Mouse (Mus musculus) heart, postnatal 14 days (tissue): ENCODE data around the gene H2-Q6. TPM values are rescaled to one million over a fixed set of nuclear protein-coding genes. Genes with fewer than 3 reads are reported as not detected.

Experiments
- total RNA-seq, 2 experiments: library from RNA; stranded (reverse); gene quantifications; 2 replicates each; pipeline ENCODE4 v1.2.3; 2021

The H2-Q6 gene
- total RNA-seq, 2 experiments from 2014 or later: 0.31 to 0.80 TPM

Other genes starting within 250 kb of the H2-Q6 start
- 1 to 10 TPM; 1.4 to 2.8 TPM for gene Aif1, start 248.8 kb upstream of the H2-Q6 start, total RNA-seq
- gene Lst1, start 236.4 kb upstream of the H2-Q6 start, total RNA-seq: 1 to 10 TPM; 3.8 to 4.0 TPM
- 1 to 10 TPM; 1.2 to 3.8 TPM for gene Ltb, start 230.4 kb upstream of the H2-Q6 start, total RNA-seq
- gene Tnf, start 222.8 kb upstream of the H2-Q6 start, total RNA-seq: under 1 TPM; 0.29 to 0.39 TPM
- under 1 TPM in 1 of 2 experiments, not detected in 1; 0.20 TPM for gene Lta, start 219.5 kb upstream of the H2-Q6 start, total RNA-seq
- gene Gm16181, start 204.0 kb upstream of the H2-Q6 start, total RNA-seq: under 1 TPM in 1 of 2 experiments, not detected in 1; 0.71 TPM
- gene Atp6v1g2, start 191.2 kb upstream of the H2-Q6 start, total RNA-seq: 1 to 10 TPM; 4.1 to 4.4 TPM
- 10 to 100 TPM in 1 of 2 experiments, 1 to 10 TPM in 1; 8.4 to 10.4 TPM for gene Nfkbil1, start 189.1 kb upstream of the H2-Q6 start, total RNA-seq
- gene Ddx39b, start 183.1 kb upstream of the H2-Q6 start, total RNA-seq: 100 to 1,000 TPM; 107 to 118 TPM
- 10 to 100 TPM; 77.3 to 77.5 TPM for gene H2-D1, start 162.1 kb upstream of the H2-Q6 start, total RNA-seq
- 1 to 10 TPM in 1 of 2 experiments, under 1 TPM in 1; 0.57 to 1.2 TPM for gene H2-Q1, start 104.4 kb upstream of the H2-Q6 start, total RNA-seq
- gene H2-Q2, start 82.6 kb upstream of the H2-Q6 start, total RNA-seq: 1 to 10 TPM; 1.1 to 3.7 TPM
- gene H2-Q4, start 45.2 kb upstream of the H2-Q6 start, total RNA-seq: 1 to 10 TPM; 9.2 to 9.8 TPM
- 1 to 10 TPM; 1.3 to 1.9 TPM for gene H2-Q7, start 14.3 kb downstream of the H2-Q6 start, total RNA-seq
- gene H2-Q10, start 45.2 kb downstream of the H2-Q6 start, total RNA-seq: under 1 TPM; 0.12 to 0.20 TPM
- gene Pou5f1, start 81.2 kb downstream of the H2-Q6 start, total RNA-seq: not detected
- 1 to 10 TPM; 6.0 to 7.9 TPM for gene Tcf19, start 92.0 kb downstream of the H2-Q6 start, total RNA-seq
- 1 to 10 TPM; 4.2 to 4.3 TPM for gene Cchcr1, start 92.2 kb downstream of the H2-Q6 start, total RNA-seq
- gene Psors1c2, start 108.4 kb downstream of the H2-Q6 start, total RNA-seq: not detected
- gene Cdsn, start 127.3 kb downstream of the H2-Q6 start, total RNA-seq: under 1 TPM; 0.15 to 0.17 TPM
- gene 2300002M23Rik, start 142.6 kb downstream of the H2-Q6 start, total RNA-seq: not detected
- not detected for gene Sfta2, start 176.7 kb downstream of the H2-Q6 start, total RNA-seq
- not detected for gene Gm9573, start 201.8 kb downstream of the H2-Q6 start, total RNA-seq
- gene Mucl3, start 218.8 kb downstream of the H2-Q6 start, total RNA-seq: not detected
- gene Vars2, start 242.7 kb downstream of the H2-Q6 start, total RNA-seq: 10 to 100 TPM; 29.6 to 30.7 TPM
- 10 to 100 TPM; 16.8 to 23.2 TPM for gene Gtf2h4, start 248.9 kb downstream of the H2-Q6 start, total RNA-seq